Mouse (Mus musculus) limb, embryonic 11.5 days (tissue): ENCODE data around the gene Abcg5. TPM values are rescaled to one million over a fixed set of nuclear protein-coding genes. Genes with fewer than 3 reads are reported as not detected.

Experiments
- ATAC-seq: fragments of 200-750 bp; cut with Nextera tagmentation; 2 replicates; pipeline ENCODE4 v1.8.0; 2017; ENCODE audit warnings: low read depth; ENCODE audit not compliant: insufficient number of reproducible peaks, low FRiP score, low TSS enrichment
- DNase-seq: peaks from one replicate; pipeline ENCODE4 v3.0.0-alpha.2; 2015; ENCODE audit warnings: low spot score
- H3K27ac ChIP-seq: fragments of 300-500 bp; sonication (generic); replicated peaks from 2 replicates; pipeline ENCODE4 v1.5.1; 2014; ENCODE audit warnings: low read depth, mild to moderate bottlenecking, low read length
- H3K27me3 ChIP-seq: fragments of 300-500 bp; sonication (generic); 2 replicates; pipeline ENCODE4 v1.6.1; 2014; ENCODE audit warnings: mild to moderate bottlenecking, low read length, mixed read lengths; ENCODE audit not compliant: control insufficient read depth, insufficient read depth
- H3K36me3 ChIP-seq: fragments of 300-500 bp; sonication (generic); 2 replicates; pipeline ENCODE4 v1.6.1; 2014; ENCODE audit warnings: mild to moderate bottlenecking, low read length, moderate library complexity, mixed read lengths; ENCODE audit not compliant: control insufficient read depth, insufficient read depth
- H3K4me1 ChIP-seq: fragments of 300-500 bp; sonication (generic); 2 replicates; pipeline ENCODE4 v1.6.1; 2014; ENCODE audit warnings: low read length, mixed read lengths; ENCODE audit not compliant: control insufficient read depth, insufficient read depth
- H3K4me2 ChIP-seq: fragments of 300-500 bp; sonication (generic); 2 replicates; pipeline ENCODE4 v1.6.1; 2014; ENCODE audit warnings: low read depth, mild to moderate bottlenecking, moderate library complexity; ENCODE audit not compliant: severe bottlenecking
- H3K4me3 ChIP-seq: fragments of 300-500 bp; sonication (generic); 2 replicates; pipeline ENCODE4 v1.5.1; 2014; ENCODE audit warnings: low read depth, low read length
- H3K9ac ChIP-seq: fragments of 300-500 bp; sonication (generic); 2 replicates; pipeline ENCODE4 v1.6.1; 2014; ENCODE audit warnings: mild to moderate bottlenecking, low read length
- H3K9me3 ChIP-seq: fragments of 300-500 bp; sonication (generic); 2 replicates; pipeline ENCODE4 v1.6.1; 2016; ENCODE audit warnings: low read length; ENCODE audit not compliant: control insufficient read depth
- WGBS: fragments of 180-500 bp; shearing (Covaris S2); extraction: QIAGEN DNeasy Blood & Tissue Kit; methylation state at CpG from one replicate; pipeline ENCODE4 v1.1.7; 2014; 5-methylcytosine and 5-hydroxymethylcytosine counted together
- polyA plus RNA-seq: library from polyadenylated mRNA; unstranded; fragments of >200 nt; fragmentation: Nextera tagmentation; extraction: Ambion mirVana; gene quantifications from 2 replicates; pipeline ENCODE4 v1.2.1, GENCODE M21; 2014

Abcg5 gene
- polyA plus RNA-seq, 1 experiment from 2014 or later = 0.96 TPM

DNA sequence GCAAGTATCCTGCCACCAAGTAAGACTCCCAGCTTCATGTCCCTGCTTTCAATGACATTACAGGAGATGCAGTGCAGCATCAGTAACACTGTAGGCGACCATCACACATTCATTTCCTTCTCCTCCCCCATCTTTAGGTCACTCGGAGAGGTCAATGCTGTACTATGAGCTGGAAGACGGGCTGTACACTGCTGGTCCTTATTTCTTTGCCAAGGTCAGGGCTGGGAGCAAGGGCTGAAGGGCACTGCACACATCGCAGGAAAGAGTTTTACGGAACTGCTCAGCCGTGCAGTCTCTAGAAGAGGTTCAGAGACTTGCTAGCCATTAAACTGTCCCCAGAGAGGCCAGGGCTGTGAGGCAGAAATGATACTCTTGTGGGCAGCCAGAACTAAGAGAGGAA, 13.7 kb upstream of the Abcg5 start:
- H3K4me2 ChIP-seq = no peak overlapping the region
- H3K36me3 ChIP-seq = no peaks in the 10 kb centered on the region
- no peaks in the 10 kb centered on the region for H3K9me3 ChIP-seq
- no peak overlapping the region for H3K27ac ChIP-seq
- ATAC-seq (no peak), DNase-seq (no peak)
- H3K4me3 ChIP-seq = no peak overlapping the region
- no peaks in the 10 kb centered on the region for H3K27me3 ChIP-seq
- H3K9ac ChIP-seq = no peak overlapping the region
- H3K4me1 ChIP-seq = no peaks in the 10 kb centered on the region
- WGBS = 67% methylated on average over 6 of the region's 6 CpGs

DNA sequence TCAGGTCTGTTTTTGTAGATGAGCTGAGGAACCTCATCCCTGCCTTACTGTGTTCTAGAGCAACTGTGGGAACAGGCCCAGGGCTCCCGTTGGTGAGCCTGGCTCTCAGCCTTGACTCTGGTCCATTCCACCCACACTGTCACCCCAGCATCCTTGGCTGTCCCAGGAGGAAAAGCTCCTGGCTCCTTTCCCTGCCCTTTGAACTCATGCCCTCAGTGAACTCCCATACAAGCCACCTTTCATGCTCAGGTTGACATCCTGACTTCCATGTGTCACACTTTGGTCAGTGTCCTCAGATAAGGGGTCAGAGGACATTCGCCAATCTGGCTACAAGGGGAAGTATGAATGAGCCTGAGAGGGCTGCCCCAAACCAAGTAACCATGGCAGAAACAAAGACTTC, 10.9 kb upstream of the Abcg5 start:
- Histone ChIP-seq H3K9ac (no peak overlapping the region), H3K4me1 (no peaks in the 10 kb centered on the region), H3K9me3 (no peaks in the 10 kb centered on the region), H3K4me3 (no peak overlapping the region), H3K36me3 (no peaks in the 10 kb centered on the region), H3K4me2 (no peak overlapping the region), H3K27ac (no peak overlapping the region), H3K27me3 (no peaks in the 10 kb centered on the region)
- no peak for ATAC-seq
- 86% methylated on average over 2 of the region's 2 CpGs for WGBS
- no peak for DNase-seq

GRCm38 (mm10) chr17:84690111-84690510, 7.3 kb upstream of the Abcg5 start:
- no peak overlapping the region for H3K4me3 ChIP-seq
- H3K4me2 ChIP-seq = no peak overlapping the region
- H3K9me3 ChIP-seq = no peaks in the 10 kb centered on the region
- H3K27ac ChIP-seq = no peak overlapping the region
- ATAC-seq = no peak
- no peaks in the 10 kb centered on the region for H3K4me1 ChIP-seq
- H3K36me3 ChIP-seq = no peaks in the 10 kb centered on the region
- no peak overlapping the region for H3K9ac ChIP-seq
- H3K27me3 ChIP-seq = no peaks in the 10 kb centered on the region
- DNase-seq = no peak
- WGBS = 74% methylated on average over 5 of the region's 5 CpGs

- Histone ChIP-seq H3K4me3 (no peak overlapping the region), H3K4me1 (no peaks in the 10 kb centered on the region), H3K9me3 (no peaks in the 10 kb centered on the region), H3K27me3 (no peaks in the 10 kb centered on the region), H3K27ac (no peak overlapping the region), H3K36me3 (no peaks in the 10 kb centered on the region), H3K4me2 (no peak overlapping the region), H3K9ac (no peak overlapping the region)
- ATAC-seq (no peak), DNase-seq (no peak)
- WGBS = 85% methylated on average over 5 of the region's 5 CpGs
Measured at GRCm38 (mm10) chr17:84689316-84689715, 6.5 kb upstream of the Abcg5 start.

GRCm38 (mm10) chr17:84688834-84689233, 6.0 kb upstream of the Abcg5 start:
- Histone ChIP-seq H3K27ac (no peak overlapping the region), H3K27me3 (no peaks in the 10 kb centered on the region), H3K9me3 (no peaks in the 10 kb centered on the region), H3K9ac (no peak overlapping the region), H3K4me1 (no peaks in the 10 kb centered on the region), H3K36me3 (no peaks in the 10 kb centered on the region), H3K4me3 (no peak overlapping the region), H3K4me2 (no peak overlapping the region)
- WGBS = 91% methylated on average over 11 of the region's 11 CpGs
- ATAC-seq (no peak), DNase-seq (no peak)

DNA sequence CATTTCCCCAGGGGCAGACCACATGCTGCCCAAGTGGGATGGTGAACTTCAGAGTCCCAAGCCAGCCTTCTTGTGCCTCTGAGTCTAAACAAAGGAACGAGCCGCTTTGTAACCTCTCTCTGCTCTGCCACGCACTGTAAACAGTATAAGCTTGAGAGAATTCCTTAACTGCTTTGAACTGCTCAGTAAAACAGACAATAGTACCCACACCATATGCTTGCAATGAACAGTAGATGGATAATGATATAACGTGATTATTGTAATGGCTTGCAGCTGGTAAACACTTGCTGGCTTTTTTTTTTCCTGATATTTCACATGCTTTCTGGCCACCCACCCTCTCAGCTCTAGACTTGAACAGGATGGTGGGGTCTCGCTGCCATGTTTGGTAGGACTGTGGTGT, 5.2 kb upstream of the Abcg5 start:
- H3K27me3 ChIP-seq = no peaks in the 10 kb centered on the region
- 57% methylated on average over 5 of the region's 5 CpGs for WGBS
- H3K27ac ChIP-seq = no peak overlapping the region
- H3K4me3 ChIP-seq = no peak overlapping the region
- no peak overlapping the region for H3K9ac ChIP-seq
- ATAC-seq (no peak), DNase-seq (no peak)
- no peaks in the 10 kb centered on the region for H3K9me3 ChIP-seq
- no peaks in the 10 kb centered on the region for H3K4me1 ChIP-seq
- no peaks in the 10 kb centered on the region for H3K36me3 ChIP-seq
- H3K4me2 ChIP-seq = no peak overlapping the region

GRCm38 (mm10) chr17:84685286-84685685, 2.5 kb upstream of the Abcg5 start:
- WGBS = 81% methylated on average over 4 of the region's 4 CpGs
- no peak overlapping the region for H3K9ac ChIP-seq
- ATAC-seq (no peak), DNase-seq (no peak)
- H3K27ac ChIP-seq = no peak overlapping the region
- no peaks in the 10 kb centered on the region for H3K4me1 ChIP-seq
- no peaks in the 10 kb centered on the region for H3K27me3 ChIP-seq
- H3K4me2 ChIP-seq = no peak overlapping the region
- no peaks in the 10 kb centered on the region for H3K9me3 ChIP-seq
- no peak overlapping the region for H3K4me3 ChIP-seq
- H3K36me3 ChIP-seq = no peaks in the 10 kb centered on the region

GRCm38 (mm10) chr17:84684284-84684683, 1.5 kb upstream of the Abcg5 start:
- H3K36me3 ChIP-seq = no peaks in the 10 kb centered on the region
- no peak overlapping the region for H3K4me3 ChIP-seq
- DNase-seq (no peak), ATAC-seq (no peak)
- H3K27me3 ChIP-seq = no peaks in the 10 kb centered on the region
- no peak overlapping the region for H3K27ac ChIP-seq
- 27% methylated on average over 6 of the region's 6 CpGs for WGBS
- no peak overlapping the region for H3K9ac ChIP-seq
- no peak overlapping the region for H3K4me2 ChIP-seq
- no peaks in the 10 kb centered on the region for H3K4me1 ChIP-seq
- no peaks in the 10 kb centered on the region for H3K9me3 ChIP-seq

DNA sequence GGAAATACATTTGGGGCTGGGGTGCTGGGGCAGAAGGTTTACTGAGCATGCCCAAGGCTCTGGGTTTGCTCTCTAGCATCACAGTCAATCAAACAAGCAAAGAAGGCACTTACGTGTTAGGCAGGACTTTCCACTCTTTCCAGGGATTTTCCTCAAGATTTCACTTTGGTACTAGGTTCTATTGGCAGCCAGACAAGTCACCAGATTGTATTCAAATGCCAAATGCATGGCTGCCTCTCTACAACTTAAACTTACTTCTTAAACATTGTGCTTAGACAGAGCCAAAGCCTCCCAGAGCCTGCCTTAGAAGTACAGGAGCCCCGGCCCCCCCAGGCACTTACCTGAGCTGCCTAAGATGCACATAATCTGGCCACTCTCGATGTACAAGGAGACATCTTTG, 1.1 kb downstream of the Abcg5 start:
- H3K9ac ChIP-seq = no peak overlapping the region
- H3K4me1 ChIP-seq = no peaks in the 10 kb centered on the region
- no peak overlapping the region for H3K4me3 ChIP-seq
- no peak overlapping the region for H3K4me2 ChIP-seq
- ATAC-seq = no peak
- H3K27ac ChIP-seq = no peak overlapping the region
- no peaks in the 10 kb centered on the region for H3K27me3 ChIP-seq
- H3K9me3 ChIP-seq = no peaks in the 10 kb centered on the region
- WGBS = 85% methylated on average over 3 of the region's 3 CpGs
- DNase-seq = no peak
- no peaks in the 10 kb centered on the region for H3K36me3 ChIP-seq
